Mouse (Mus musculus) heart, adult 2 months (tissue): ENCODE results near the gene Lrrc34.

Experiments
- EP300 ChIP-seq: fragments of 200-500 bp; IDR thresholded peaks from 2 replicates; pipeline ENCODE4 v1.6.1; 2011; ENCODE audit warnings: low read depth, low read length, control low read depth; ENCODE audit not compliant: insufficient read depth
- POLR2A ChIP-seq: fragments of 200-500 bp; IDR thresholded peaks from 2 replicates; pipeline ENCODE4 v1.6.1; 2011; ENCODE audit warnings: mild to moderate bottlenecking, low read depth, low read length, control low read depth; ENCODE audit not compliant: insufficient read depth

DNA sequence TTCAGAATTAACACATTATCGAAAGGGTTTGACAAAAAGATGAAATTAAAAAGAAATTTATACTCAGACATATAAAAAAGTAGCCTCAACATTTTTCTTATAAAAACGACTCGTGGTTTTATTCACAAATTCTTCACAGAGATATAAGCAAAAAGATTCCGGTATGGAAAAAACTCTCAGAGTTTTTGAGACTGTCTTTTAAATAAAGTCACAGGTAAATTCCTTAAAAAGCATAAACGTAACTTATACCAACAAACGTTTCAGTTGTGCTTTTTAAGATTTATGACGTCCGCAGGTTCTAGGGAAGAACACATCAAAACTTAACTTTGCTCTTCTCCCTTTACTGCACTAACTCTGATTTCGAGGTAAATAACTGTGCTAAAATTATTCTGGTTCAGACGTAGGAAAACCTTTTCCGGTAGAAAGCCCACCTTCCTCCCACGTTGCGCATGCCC, 46.0 kb downstream of the Lrrc34 start:
- TF ChIP-seq EP300 = no peak
- TF ChIP-seq POLR2A = no peak
